Mouse (Mus musculus) liver, embryonic 16.5 days (tissue): ENCODE results near the gene Tsc22d4. TPM values are rescaled to one million over a fixed set of nuclear protein-coding genes. Genes with fewer than 3 reads are reported as not detected.

Experiments
- ATAC-seq: fragments of 200-750 bp; cut with Nextera tagmentation; 2 replicates; pipeline ENCODE4 v1.8.0; 2017; ENCODE audit warnings: low read depth, mild to moderate bottlenecking, moderate number of reproducible peaks, moderate library complexity
- H3K27ac ChIP-seq: fragments of 300-500 bp; sonication (generic); 2 replicates; pipeline ENCODE4 v1.5.1; 2014; ENCODE audit warnings: mild to moderate bottlenecking, low read length
- H3K27me3 ChIP-seq: fragments of 300-500 bp; sonication (generic); 2 replicates; pipeline ENCODE4 v1.6.1; 2014; ENCODE audit warnings: low read depth, low read length, mixed read lengths; ENCODE audit not compliant: control insufficient read depth, insufficient read depth
- H3K36me3 ChIP-seq: fragments of 300-500 bp; sonication (generic); 2 replicates; pipeline ENCODE4 v1.6.1; 2014; ENCODE audit warnings: mild to moderate bottlenecking; ENCODE audit not compliant: control insufficient read depth, insufficient read depth
- H3K4me1 ChIP-seq: fragments of 300-500 bp; sonication (generic); 2 replicates; pipeline ENCODE4 v1.6.1; 2014; ENCODE audit warnings: low read depth, low read length, mixed read lengths; ENCODE audit not compliant: control insufficient read depth
- H3K4me2 ChIP-seq: fragments of 300-500 bp; sonication (generic); 2 replicates; pipeline ENCODE4 v1.6.1; 2014; ENCODE audit warnings: low read depth, low read length, mixed read lengths
- H3K4me3 ChIP-seq: fragments of 300-500 bp; sonication (generic); 2 replicates; pipeline ENCODE4 v1.5.1; 2014; ENCODE audit warnings: low read depth, mild to moderate bottlenecking, low read length
- H3K9ac ChIP-seq: fragments of 300-500 bp; sonication (generic); 2 replicates; pipeline ENCODE4 v1.6.1; 2014; ENCODE audit warnings: low read depth, low read length
- H3K9me3 ChIP-seq: fragments of 300-500 bp; sonication (generic); replicated peaks from 2 replicates; pipeline ENCODE4 v1.6.1; 2016; ENCODE audit warnings: low read length; ENCODE audit not compliant: control insufficient read depth
- WGBS: fragments of 180-500 bp; shearing (Covaris S2); extraction: QIAGEN DNeasy Blood & Tissue Kit; methylation state at CpG from one replicate; pipeline ENCODE4 v1.1.7; 2014; ENCODE audit not compliant: insufficient replicate concordance; 5-methylcytosine and 5-hydroxymethylcytosine counted together
- polyA plus RNA-seq: library from polyadenylated mRNA; unstranded; fragments of >200 nt; fragmentation: Nextera tagmentation; extraction: Ambion mirVana; gene quantifications from 2 replicates; pipeline ENCODE4 v1.2.1, GENCODE M21; 2015

Gene Tsc22d4
- polyA plus RNA-seq, 1 experiment from 2014 or later: 64.4 TPM

- H3K4me1 ChIP-seq: peaks cover 4% of the 10 kb centered on the region; the same call in 1 of the 2 replicates
- H3K27ac ChIP-seq: no peak overlapping the region
- ATAC-seq: 0 out of 2 replicates have a peak, but pooled peaks have one; percentile 52
These were observed 25.2 kb downstream of the Tsc22d4 start for GRCm38 (mm10) chr5:137770709-137771108.

GRCm38 (mm10) chr5:137772755-137773154 is 27.2 kb downstream of the Tsc22d4 start:
- ATAC-seq: no peak
- peaks cover 19% of the 10 kb centered on the region for H3K4me1 ChIP-seq
- H3K9ac ChIP-seq: no peak overlapping the region

More at GRCm38 (mm10) chr5:137770709-137771108, 25.2 kb downstream of the Tsc22d4 start:
- Histone ChIP-seq H3K36me3 (no peaks in the 10 kb centered on the region), H3K9me3 (peaks cover 2% of the 10 kb centered on the region; the same call in 1 of the 2 replicates), H3K9ac (no peak overlapping the region), H3K4me2 (no peak overlapping the region), H3K27me3 (no peaks in the 10 kb centered on the region), H3K4me3 (no peak overlapping the region)
- 24% methylated on average over 2 of the region's 2 CpGs for WGBS

GRCm38 (mm10) chr5:137775587-137776290 is 30.2 kb downstream of the Tsc22d4 start:
- Histone ChIP-seq H3K9me3 (no peaks in the 10 kb centered on the region), H3K27ac (no peak overlapping the region), H3K9ac (no peak overlapping the region), H3K4me1 (peaks cover 37% of the 10 kb centered on the region), H3K27me3 (no peaks in the 10 kb centered on the region), H3K4me3 (no peak overlapping the region), H3K36me3 (peaks cover 3% of the 10 kb centered on the region; the same call in 1 of the 2 replicates), H3K4me2 (no peak overlapping the region)
- WGBS: 74% methylated on average over 2 of the region's 2 CpGs
- ATAC-seq: no peak

More at GRCm38 (mm10) chr5:137772755-137773154, 27.2 kb downstream of the Tsc22d4 start:
- Histone ChIP-seq H3K27ac (no peak overlapping the region), H3K4me2 (no peak overlapping the region), H3K9me3 (no peaks in the 10 kb centered on the region), H3K4me3 (no peak overlapping the region), H3K36me3 (no peaks in the 10 kb centered on the region), H3K27me3 (no peaks in the 10 kb centered on the region)

- no peak; the same call in 1 of the 2 replicates for ATAC-seq
- Histone ChIP-seq H3K4me2 (no peak overlapping the region; the same call in 1 of the 2 replicates), H3K4me3 (no peak overlapping the region), H3K27me3 (no peaks in the 10 kb centered on the region), H3K36me3 (peaks cover 7% of the 10 kb centered on the region), H3K4me1 (peaks cover 37% of the 10 kb centered on the region), H3K27ac (peak overlapping the region; percentile 25; the same call in 1 of the 2 replicates), H3K9ac (no peak overlapping the region; the same call in 1 of the 2 replicates), H3K9me3 (no peaks in the 10 kb centered on the region)
- 12% methylated on average over 5 of the region's 5 CpGs for WGBS
These were observed 30.9 kb downstream of the Tsc22d4 start for GRCm38 (mm10) chr5:137776408-137776918.

- Histone ChIP-seq H3K4me3 (no peak overlapping the region), H3K27ac (no peak overlapping the region), H3K4me1 (peaks cover 37% of the 10 kb centered on the region), H3K9ac (no peak overlapping the region), H3K36me3 (peaks cover 16% of the 10 kb centered on the region), H3K4me2 (no peak overlapping the region), H3K9me3 (no peaks in the 10 kb centered on the region), H3K27me3 (no peaks in the 10 kb centered on the region)
- ATAC-seq: no peak
- 64% methylated on average over 7 of the region's 7 CpGs for WGBS
These were observed 31.8 kb downstream of the Tsc22d4 start for GRCm38 (mm10) chr5:137777267-137777845.

DNA sequence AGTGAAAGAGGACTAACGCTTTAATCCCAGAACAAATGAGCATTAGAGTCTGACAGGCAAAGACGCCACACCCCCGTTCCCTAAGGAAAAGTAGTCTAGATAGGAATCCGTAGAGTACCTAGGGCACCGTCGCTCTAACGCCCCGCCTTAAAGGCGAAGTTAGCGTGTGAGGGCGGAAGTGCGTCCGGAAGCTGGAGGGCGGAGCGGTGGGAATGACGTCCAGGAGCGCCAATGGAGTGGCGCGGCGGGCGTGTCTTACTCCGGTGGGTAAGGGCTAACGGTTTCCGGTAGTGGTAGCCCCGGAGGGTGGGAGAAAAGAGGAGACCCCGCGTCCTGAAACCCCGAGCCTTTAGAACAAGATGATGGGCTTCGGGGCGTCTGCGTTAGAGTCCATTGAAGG is 33.1 kb downstream of the Tsc22d4 start, which contains the start of gene Ppp1r35:
TSS of gene Ppp1r35 (plus strand) at position 215 of the 400 bp plus-strand sequence.
- under 1% methylated on average over 31 of the region's 31 CpGs for WGBS
- peak; percentile 96 for ATAC-seq
- Histone ChIP-seq H3K9me3 (no peaks in the 10 kb centered on the region), H3K27ac (peak within 1 kb of the TSS; percentile 95), H3K4me2 (peak within 1 kb of the TSS; percentile 99), H3K4me1 (peaks cover 40% of the 10 kb centered on the region), H3K9ac (peak within 1 kb of the TSS; percentile 98), H3K27me3 (no peaks in the 10 kb centered on the region), H3K4me3 (peak within 1 kb of the TSS; percentile 99), H3K36me3 (peaks cover 27% of the 10 kb centered on the region)

GRCm38 (mm10) chr5:137779053-137779933 is 33.8 kb downstream of the Tsc22d4 start:
- H3K36me3 ChIP-seq: peaks cover 29% of the 10 kb centered on the region
- peak; percentile 68 for ATAC-seq
- no peaks in the 10 kb centered on the region for H3K9me3 ChIP-seq
- peak overlapping the region; percentile 99 for H3K4me3 ChIP-seq
- H3K4me2 ChIP-seq: peak overlapping the region; percentile 99
- peak overlapping the region; percentile 98 for H3K9ac ChIP-seq
- H3K4me1 ChIP-seq: peaks cover 47% of the 10 kb centered on the region
- peak overlapping the region; percentile 95 for H3K27ac ChIP-seq
- H3K27me3 ChIP-seq: no peaks in the 10 kb centered on the region
- whole genome bisulfite sequencing: under 1% methylated on average over 75 of the region's 83 CpGs

DNA sequence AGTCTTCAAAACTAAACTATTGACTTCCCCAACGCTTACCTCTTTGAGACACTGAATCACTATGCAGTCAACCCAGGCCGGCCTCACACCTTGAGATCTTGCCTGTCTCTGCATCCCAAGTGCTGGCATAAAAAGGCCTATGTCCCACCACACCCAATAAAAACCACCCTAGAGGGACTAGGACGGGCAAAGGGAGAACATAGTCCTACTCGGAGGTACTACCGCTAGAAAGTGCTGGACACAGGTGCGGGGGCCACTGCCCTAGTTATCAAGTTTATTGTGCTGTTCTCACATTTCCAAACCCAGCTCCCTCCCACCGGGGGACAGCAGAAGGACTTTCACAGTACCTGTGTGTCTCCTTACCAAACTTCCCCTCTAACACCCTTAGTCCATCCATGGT is 36.1 kb downstream of the Tsc22d4 start:
- Histone ChIP-seq H3K4me1 (peaks cover 48% of the 10 kb centered on the region), H3K9ac (no peak overlapping the region), H3K27me3 (no peaks in the 10 kb centered on the region), H3K9me3 (no peaks in the 10 kb centered on the region), H3K36me3 (peaks cover 29% of the 10 kb centered on the region), H3K4me2 (no peak overlapping the region), H3K4me3 (no peak overlapping the region), H3K27ac (no peak overlapping the region)
- WGBS: 84% methylated on average over 7 of the region's 7 CpGs
- no peak for ATAC-seq
